Mouse (Mus musculus) hematopoietic stem cell, adult 5-6 weeks (primary cell): ENCODE results near the gene Gm43720. TPM values are rescaled to one million over a fixed set of nuclear protein-coding genes. Genes with fewer than 3 reads are reported as not detected.
A peak's percentile ranks its signal among the peaks of the same experiment; 100 is the strongest.
"Not testable (repeated sequence)": the region's sequence is repeated elsewhere in the genome, so short reads cannot be mapped to it uniquely, and the experiment has no call there.

Experiments
- ATAC-seq, 2 experiments: fragments of 125-278 bp in 1 of 2; replicated peaks in 1 of 2; 2 replicates each; pipeline ENCODE4 v1.8.0; 2016 to 2017; ENCODE audit warnings: inconsistent platforms in 2 of 2, mild to moderate bottlenecking in 2 of 2, moderate number of reproducible peaks in 2 of 2, low read depth in 1 of 2, moderate TSS enrichment in 1 of 2; ENCODE audit not compliant: low FRiP score in 2 of 2, poor library complexity in 2 of 2, severe bottlenecking in 2 of 2, insufficient read depth in 1 of 2, low TSS enrichment in 1 of 2
- total RNA-seq: library from RNA; stranded (forward); fragments of 172-1452, 232-1000 nt; gene quantifications from 2 replicates; pipeline ENCODE4 v1.2.3, GENCODE M21; 2017

Gm43720 gene
- total RNA-seq, 1 experiment from 2014 or later = not detected

GRCm38 (mm10) chr5:138233778-138234177 is 46.0 kb downstream of the Gm43720 start:
- ATAC-seq = no peak

- no peak for ATAC-seq
These were observed 50.2 kb downstream of the Gm43720 start for GRCm38 (mm10) chr5:138229511-138229910.

- ATAC-seq = peak in 1 of 2 experiments; percentile 22; a peak in 1 of 4 replicates
These were observed 51.7 kb downstream of the Gm43720 start for GRCm38 (mm10) chr5:138228026-138228425.

GRCm38 (mm10) chr5:138227367-138227766 is 52.4 kb downstream of the Gm43720 start:
- peak; percentile 88 to 93 for ATAC-seq

GRCm38 (mm10) chr5:138226491-138226890 is 53.3 kb downstream of the Gm43720 start:
- no peak for ATAC-seq

GRCm38 (mm10) chr5:138225700-138226099 is 54.1 kb downstream of the Gm43720 start, which contains the start of gene Nxpe5:
TSS of gene Nxpe5 (plus strand) at chr5:138225898.
- no peak for ATAC-seq

GRCm38 (mm10) chr5:138223287-138223686 is 56.5 kb downstream of the Gm43720 start:
- ATAC-seq = no peak

- ATAC-seq = peak; percentile 44 to 71; a peak in 3 of 4 replicates
These were observed 57.6 kb downstream of the Gm43720 start for GRCm38 (mm10) chr5:138222111-138222510.

GRCm38 (mm10) chr5:138219864-138220263 is 59.9 kb downstream of the Gm43720 start:
- ATAC-seq = no peak

- ATAC-seq = not testable (repeated sequence)
These were observed 63.1 kb downstream of the Gm43720 start for GRCm38 (mm10) chr5:138216632-138217031.

Other genes with a start within 250 kb of the Gm43720 start
- not detected in 2 replicates for gene Smok3c, start 226.8 kb downstream of the Gm43720 start, total RNA-seq
- gene Zkscan1, start 194.9 kb downstream of the Gm43720 start, total RNA-seq = 45.8 and 48.2 TPM in 2 replicates
- 17.3 and 18.4 TPM in 2 replicates for gene Zscan21, start 163.1 kb downstream of the Gm43720 start, total RNA-seq
- gene Zfp113, start 124.2 kb downstream of the Gm43720 start, total RNA-seq = 14.4 and 16.0 TPM in 2 replicates
- 32.6 and 52.6 TPM in 2 replicates for gene Cops6, start 118.9 kb downstream of the Gm43720 start, total RNA-seq
- gene Ap4m1, start 108.0 kb downstream of the Gm43720 start, total RNA-seq = 34.8 and 50.0 TPM in 2 replicates
- 449 and 495 TPM in 2 replicates for gene Mcm7, start 107.5 kb downstream of the Gm43720 start, total RNA-seq
- gene Taf6, start 92.5 kb downstream of the Gm43720 start, total RNA-seq = 30.3 and 40.9 TPM in 2 replicates
- gene Cnpy4, start 92.5 kb downstream of the Gm43720 start, total RNA-seq = 46.3 and 53.8 TPM in 2 replicates
- gene Mblac1, start 85.6 kb downstream of the Gm43720 start, total RNA-seq = 2.8 and 3.5 TPM in 2 replicates
- 6.4 and 8.7 TPM in 2 replicates for gene Nxpe5, start 54.1 kb downstream of the Gm43720 start, total RNA-seq
- gene Lamtor4, start 24.5 kb downstream of the Gm43720 start, total RNA-seq = 31.2 and 41.6 TPM in 2 replicates
- 34.1 and 38.8 TPM in 2 replicates for gene BC037034, start 15.9 kb downstream of the Gm43720 start, total RNA-seq
- 0.44 TPM in 1 of 2 replicates, not detected in the other for gene Gal3st4, start 7.1 kb downstream of the Gm43720 start, total RNA-seq
- 5.8 and 7.1 TPM in 2 replicates for gene Gpc2, start within 50 bp of the Gm43720 start, total RNA-seq
- gene Stag3, start 282 bp upstream of the Gm43720 start, total RNA-seq = 8.7 and 25.5 TPM in 2 replicates
- gene Pvrig, start 62.0 kb upstream of the Gm43720 start, total RNA-seq = 1.8 TPM in 1 of 2 replicates, not detected in the other
- gene Zfp157, start 161.5 kb upstream of the Gm43720 start, total RNA-seq = 14.4 and 27.5 TPM in 2 replicates